8 mouse cellular contexts compared by ENCODE assay signal in genomic region chr13:21402287-21402846, GRCm38 (mm10). TPM values are rescaled to one million over a fixed set of nuclear protein-coding genes. Genes with fewer than 3 reads are reported as not detected.
DNase-seq lines count a peak whose midpoint lies in the region; ATAC-seq lines count a peak whose summit lies in the region.

TSS of gene Zkscan3 (minus strand) at chr13:21402755.

- H3K9me3 ChIP-seq in hindbrain, embryonic 10.5 days = no peaks in the 10 kb centered on the region

- peak within 1 kb of the TSS; percentile 96 for H3K27ac ChIP-seq in hindbrain, embryonic 10.5 days

- no peaks in the 10 kb centered on the region for H3K27me3 ChIP-seq in hindbrain, embryonic 10.5 days (ENCODE audit: insufficient read depth, poor library complexity, severe bottlenecking)

- WGBS in hindbrain, embryonic 10.5 days = 0% methylated on average over 35 of the region's 35 CpGs

- peak within 1 kb of the TSS; percentile 88 for H3K4me3 ChIP-seq in hindbrain, embryonic 10.5 days

- H3K4me1 ChIP-seq in hindbrain, embryonic 10.5 days (replicated peaks) = peaks cover 19% of the 10 kb centered on the region

- peak; percentile 60 for DNase-seq in MEL-GATA-1-ER (ENCODE audit: extremely low read depth, low read depth)
- peak; percentile 83 for DNase-seq in cerebellum, adult 8-10 months
- peak; percentile 85 for DNase-seq in hindbrain, embryonic 10.5 days (ENCODE audit: low spot score)
- peak; percentile 72 for DNase-seq in layer of hippocampus, adult 9-11 months
- DNase-seq in lung, postnatal 10 days = peak; percentile 92
- DNase-seq in ovary, postnatal 36 days (ENCODE audit: low spot score) = peak; percentile 80
- DNase-seq in thymus, postnatal 25 days = peak; percentile 85

- ATAC-seq in frontal cortex, adult (ENCODE audit: low TSS enrichment) = peak; percentile 99

- peaks cover 26% of the 10 kb centered on the region for H3K36me3 ChIP-seq in hindbrain, embryonic 10.5 days

RNA-seq across cellular contexts. Expression of gene Zkscan3, which starts in this region (rescaled TPM):
- polyA plus RNA-seq in hindbrain, embryonic 10.5 days (2016; fragmentation: Nextera tagmentation; extraction: Ambion mirVana) = 76.8 and 87.6 TPM in 2 replicates

Comparison
In these comparisons a context has a peak if more than half of its experiments do, and no peak if none do; other contexts are left out.
1. Peak in every context shown above with its lines: DNase-seq, ATAC-seq, H3K4me3 ChIP-seq and H3K27ac ChIP-seq.